Mouse (Mus musculus) limb, embryonic 10.5 days (tissue): Measurements from ENCODE around the gene Cfap73. TPM values are rescaled to one million over a fixed set of nuclear protein-coding genes. Genes with fewer than 3 reads are reported as not detected.

Source experiments
- DNase-seq: peaks from one replicate; pipeline ENCODE4 v3.0.0-alpha.2; 2017; ENCODE audit warnings: low spot score
- H3K27ac ChIP-seq: fragments of 300-500 bp; sonication (generic); 2 replicates; pipeline ENCODE4 v1.5.1; 2016; ENCODE audit warnings: mild to moderate bottlenecking
- H3K27me3 ChIP-seq: fragments of 300-500 bp; sonication (generic); 2 replicates; pipeline ENCODE4 v1.6.1; 2016; ENCODE audit warnings: low read depth, mild to moderate bottlenecking; ENCODE audit not compliant: poor library complexity, severe bottlenecking
- H3K36me3 ChIP-seq: fragments of 300-500 bp; sonication (generic); 2 replicates; pipeline ENCODE4 v1.6.1; 2016; ENCODE audit warnings: mild to moderate bottlenecking, moderate library complexity
- H3K4me1 ChIP-seq: fragments of 300-500 bp; sonication (generic); 2 replicates; pipeline ENCODE4 v1.6.1; 2016
- H3K4me3 ChIP-seq: fragments of 300-500 bp; sonication (generic); 2 replicates; pipeline ENCODE4 v1.5.1; 2016; ENCODE audit warnings: mild to moderate bottlenecking, moderate library complexity
- H3K9me3 ChIP-seq: fragments of 300-500 bp; sonication (generic); replicated peaks from 2 replicates; pipeline ENCODE4 v1.6.1; 2016; ENCODE audit warnings: mild to moderate bottlenecking
- WGBS: fragments of 180-500 bp; shearing (Covaris S2); methylation state at CpG from one replicate; pipeline ENCODE4 v1.1.7; 2016; 5-methylcytosine and 5-hydroxymethylcytosine counted together
- polyA plus RNA-seq: library from polyadenylated mRNA; unstranded; fragments of >200 nt; fragmentation: Nextera tagmentation; extraction: Ambion mirVana; gene quantifications from 2 replicates; pipeline ENCODE4 v1.2.1, GENCODE M21; 2016

Gene Cfap73
- polyA plus RNA-seq, 1 experiment from 2014 or later: not detected

DNA sequence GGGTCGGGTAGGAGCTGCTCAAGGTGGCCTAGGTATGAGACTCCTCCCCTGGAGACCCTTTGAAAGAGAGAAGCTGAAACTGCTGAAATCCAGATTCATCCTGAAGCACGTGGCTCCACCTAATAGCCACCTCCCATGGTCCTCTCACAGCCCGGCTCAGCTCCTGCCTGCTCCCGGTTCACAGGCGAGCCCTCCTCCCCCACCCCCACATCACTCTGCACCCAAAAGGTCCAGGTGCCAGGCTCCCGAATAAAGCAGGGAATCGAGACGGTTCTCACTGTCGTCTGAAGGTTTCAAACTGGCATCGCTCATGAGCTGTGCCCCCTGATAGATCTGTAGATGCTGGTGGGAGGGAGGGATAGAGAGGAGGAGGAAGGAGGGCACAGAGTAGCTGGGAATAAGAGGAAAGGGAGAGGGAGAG is 28.8 kb downstream of the Cfap73 start:
- peak overlapping the region; percentile 48 for H3K4me3 ChIP-seq
- H3K4me1 ChIP-seq: peaks cover 8% of the 10 kb centered on the region
- H3K9me3 ChIP-seq: no peaks in the 10 kb centered on the region
- H3K27me3 ChIP-seq: no peaks in the 10 kb centered on the region
- peak; percentile 58 for DNase-seq
- H3K27ac ChIP-seq: peak overlapping the region; percentile 66
- peaks cover 22% of the 10 kb centered on the region for H3K36me3 ChIP-seq
- 6% methylated on average over 10 of the region's 10 CpGs for WGBS

- 2% methylated on average over 6 of the region's 6 CpGs for WGBS
- H3K4me3 ChIP-seq: peak overlapping the region; percentile 48
- H3K9me3 ChIP-seq: no peaks in the 10 kb centered on the region
- H3K27me3 ChIP-seq: no peaks in the 10 kb centered on the region
- peak; percentile 91 for DNase-seq
- H3K4me1 ChIP-seq: peaks cover 8% of the 10 kb centered on the region
- peaks cover 18% of the 10 kb centered on the region for H3K36me3 ChIP-seq
- H3K27ac ChIP-seq: peak overlapping the region; percentile 66
These were observed 29.2 kb downstream of the Cfap73 start for GRCm38 (mm10) chr5:120604839-120605238.

GRCm38 (mm10) chr5:120603515-120603914 is 30.5 kb downstream of the Cfap73 start:
- no peak for DNase-seq
- 77% methylated on average over 7 of the region's 7 CpGs for whole genome bisulfite sequencing
- peaks cover 7% of the 10 kb centered on the region for H3K36me3 ChIP-seq

GRCm38 (mm10) chr5:120602210-120602609 is 31.8 kb downstream of the Cfap73 start:
- no peaks in the 10 kb centered on the region for H3K27me3 ChIP-seq
- WGBS: 89% methylated on average over 12 of the region's 12 CpGs
- no peaks in the 10 kb centered on the region for H3K36me3 ChIP-seq
- no peak for DNase-seq
- H3K4me1 ChIP-seq: peaks cover 8% of the 10 kb centered on the region
- H3K27ac ChIP-seq: no peak overlapping the region
- no peaks in the 10 kb centered on the region for H3K9me3 ChIP-seq
- no peak overlapping the region for H3K4me3 ChIP-seq

More at GRCm38 (mm10) chr5:120603515-120603914, 30.5 kb downstream of the Cfap73 start:
- peaks cover 8% of the 10 kb centered on the region for H3K4me1 ChIP-seq
- no peak overlapping the region for H3K4me3 ChIP-seq
- no peak overlapping the region for H3K27ac ChIP-seq
- no peaks in the 10 kb centered on the region for H3K27me3 ChIP-seq
- H3K9me3 ChIP-seq: no peaks in the 10 kb centered on the region

DNA sequence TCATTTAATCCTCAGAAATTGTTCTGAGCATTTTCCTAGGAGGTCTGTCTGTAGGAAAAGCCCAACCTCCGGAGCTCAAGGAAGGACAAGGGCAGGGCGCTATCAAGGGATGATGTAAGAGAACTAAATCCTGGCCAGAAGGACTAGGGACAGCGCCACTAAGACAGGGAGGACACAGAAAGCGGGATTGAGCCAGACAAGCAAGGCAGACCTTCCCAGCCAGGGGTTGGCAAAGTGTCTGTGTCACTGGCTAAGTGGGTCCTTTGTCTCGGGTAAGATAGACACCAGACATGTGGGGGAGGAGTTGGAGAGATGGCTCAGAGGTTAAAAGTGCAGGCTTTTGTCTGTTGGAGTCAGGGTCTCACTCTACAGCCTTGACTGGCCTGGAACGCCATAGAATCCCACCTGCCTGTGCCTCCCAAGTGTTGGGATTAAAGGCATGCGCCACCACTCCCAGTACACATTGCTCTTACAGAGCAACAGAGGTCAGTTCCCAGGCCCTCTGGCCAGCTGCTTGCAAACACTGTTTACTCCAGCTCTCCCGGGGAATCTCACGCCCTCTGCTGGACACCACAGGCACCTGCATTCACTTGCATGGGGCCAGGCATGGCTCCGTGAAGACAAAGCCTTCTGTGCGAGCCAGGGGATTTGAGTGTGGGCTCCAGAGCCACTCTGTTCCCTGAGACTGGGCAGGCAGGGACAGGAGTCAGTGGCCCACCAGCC is 32.9 kb downstream of the Cfap73 start:
- H3K9me3 ChIP-seq: no peaks in the 10 kb centered on the region
- peaks cover 8% of the 10 kb centered on the region for H3K4me1 ChIP-seq
- WGBS: 66% methylated on average over 11 of the region's 11 CpGs
- no peaks in the 10 kb centered on the region for H3K36me3 ChIP-seq
- H3K27me3 ChIP-seq: no peaks in the 10 kb centered on the region
- no peak overlapping the region for H3K4me3 ChIP-seq
- H3K27ac ChIP-seq: 0 out of 2 replicates have a peak overlapping the region, but pooled peaks have one; percentile 20
- no peak for DNase-seq

DNA sequence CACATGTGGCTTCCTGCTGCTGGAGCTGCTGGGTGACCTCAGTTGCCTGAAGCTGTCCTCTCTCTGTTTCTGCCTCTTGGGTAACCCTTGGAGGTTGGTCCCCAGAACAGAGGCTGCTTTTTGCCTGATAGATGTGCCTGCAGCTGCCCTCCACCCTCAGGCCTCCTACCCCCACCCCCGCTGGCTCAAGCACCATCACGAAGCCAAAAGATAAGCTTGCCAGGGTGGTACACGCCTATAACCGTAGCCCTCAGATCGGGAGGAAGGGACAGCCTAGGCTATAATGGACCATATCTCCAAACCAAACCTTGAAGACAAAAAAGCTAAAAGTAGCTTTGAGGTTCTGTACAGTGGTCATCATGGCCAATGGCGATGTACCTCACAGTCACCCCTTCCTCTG is 34.4 kb downstream of the Cfap73 start:
- Histone ChIP-seq H3K4me1 (no peaks in the 10 kb centered on the region; the same call in 1 of the 2 replicates), H3K4me3 (no peak overlapping the region), H3K27me3 (no peaks in the 10 kb centered on the region), H3K9me3 (no peaks in the 10 kb centered on the region), H3K27ac (no peak overlapping the region), H3K36me3 (no peaks in the 10 kb centered on the region)
- WGBS: 92% methylated on average over 6 of the region's 6 CpGs
- DNase-seq: no peak

DNA sequence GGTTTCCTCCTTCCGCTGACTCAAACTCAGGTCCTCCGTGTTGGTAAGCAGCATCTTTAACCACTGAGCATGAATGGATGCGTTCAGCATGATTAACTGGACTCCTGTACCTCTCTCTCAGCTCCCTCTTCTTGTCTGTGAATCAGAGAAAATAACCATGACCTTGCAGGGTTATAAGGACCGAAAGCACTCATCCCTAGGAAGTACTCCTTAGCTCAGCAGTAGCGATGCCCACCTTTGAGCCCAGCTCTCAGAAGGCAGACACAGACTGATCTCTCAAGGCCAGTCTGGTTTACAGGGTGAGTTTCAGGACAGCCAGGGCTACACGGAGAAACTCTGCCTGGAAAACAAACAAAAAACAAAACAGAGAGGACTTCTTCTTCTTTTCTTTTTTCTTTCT is 39.5 kb downstream of the Cfap73 start:
- no peaks in the 10 kb centered on the region for H3K27me3 ChIP-seq
- H3K36me3 ChIP-seq: no peaks in the 10 kb centered on the region
- no peaks in the 10 kb centered on the region for H3K9me3 ChIP-seq
- H3K27ac ChIP-seq: no peak overlapping the region
- WGBS: 84% methylated on average over 6 of the region's 6 CpGs
- H3K4me1 ChIP-seq: no peaks in the 10 kb centered on the region
- H3K4me3 ChIP-seq: no peak overlapping the region
- no peak for DNase-seq

DNA sequence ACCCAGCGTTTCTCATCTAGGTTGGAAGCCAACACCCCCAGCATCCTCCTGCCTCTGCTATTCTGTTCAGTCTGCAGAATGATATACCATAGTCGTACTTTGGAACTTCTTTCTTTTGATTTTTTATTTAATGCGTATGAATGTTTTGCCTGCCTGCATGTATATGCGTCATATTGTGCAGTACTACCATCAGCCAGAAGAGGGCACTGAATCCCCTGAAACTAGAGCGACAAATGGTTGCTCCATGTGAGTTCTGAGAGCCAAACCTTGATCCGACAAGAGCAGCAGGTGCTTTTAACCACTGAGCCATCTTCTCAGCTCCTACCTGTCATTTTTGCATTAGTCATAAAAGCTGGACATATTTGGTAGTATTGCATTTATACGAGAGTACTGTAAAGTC is 41.9 kb downstream of the Cfap73 start:
- Histone ChIP-seq H3K4me1 (peaks cover 19% of the 10 kb centered on the region), H3K36me3 (no peaks in the 10 kb centered on the region), H3K4me3 (no peak overlapping the region), H3K9me3 (no peaks in the 10 kb centered on the region), H3K27ac (no peak overlapping the region), H3K27me3 (0 out of 2 replicates have a peak, but pooled peaks cover 1% of the 10 kb centered on the region)
- DNase-seq: no peak
- WGBS: 72% methylated on average over 7 of the region's 7 CpGs

- WGBS: 73% methylated on average over 16 of the region's 16 CpGs
These were observed 43.6 kb downstream of the Cfap73 start for GRCm38 (mm10) chr5:120590356-120591010.

GRCm38 (mm10) chr5:120588569-120589094 is 45.4 kb downstream of the Cfap73 start, which contains the start of the genes Tpcn1 and Iqcd:
Gene Tpcn1 (minus strand): TSS chr5:120588673.
Gene Iqcd (plus strand): TSS chr5:120589016.
- 0% methylated on average over 35 of the region's 35 CpGs for WGBS
- peaks cover 13% of the 10 kb centered on the region for H3K36me3 ChIP-seq
- peaks cover 39% of the 10 kb centered on the region for H3K4me1 ChIP-seq
- peak within 1 kb of the TSS; percentile 87 for H3K27ac ChIP-seq
- H3K9me3 ChIP-seq: no peaks in the 10 kb centered on the region
- peak; percentile 98 for DNase-seq
- 0 out of 2 replicates have a peak, but pooled peaks cover 8% of the 10 kb centered on the region for H3K27me3 ChIP-seq
- peak within 1 kb of the TSS; percentile 84 for H3K4me3 ChIP-seq

More at GRCm38 (mm10) chr5:120590356-120591010, 43.6 kb downstream of the Cfap73 start:
- Histone ChIP-seq H3K9me3 (no peaks in the 10 kb centered on the region), H3K4me1 (peaks cover 30% of the 10 kb centered on the region), H3K27me3 (0 out of 2 replicates have a peak, but pooled peaks cover 8% of the 10 kb centered on the region), H3K27ac (no peak overlapping the region), H3K4me3 (no peak overlapping the region), H3K36me3 (no peaks in the 10 kb centered on the region)
- DNase-seq: no peak

DNA sequence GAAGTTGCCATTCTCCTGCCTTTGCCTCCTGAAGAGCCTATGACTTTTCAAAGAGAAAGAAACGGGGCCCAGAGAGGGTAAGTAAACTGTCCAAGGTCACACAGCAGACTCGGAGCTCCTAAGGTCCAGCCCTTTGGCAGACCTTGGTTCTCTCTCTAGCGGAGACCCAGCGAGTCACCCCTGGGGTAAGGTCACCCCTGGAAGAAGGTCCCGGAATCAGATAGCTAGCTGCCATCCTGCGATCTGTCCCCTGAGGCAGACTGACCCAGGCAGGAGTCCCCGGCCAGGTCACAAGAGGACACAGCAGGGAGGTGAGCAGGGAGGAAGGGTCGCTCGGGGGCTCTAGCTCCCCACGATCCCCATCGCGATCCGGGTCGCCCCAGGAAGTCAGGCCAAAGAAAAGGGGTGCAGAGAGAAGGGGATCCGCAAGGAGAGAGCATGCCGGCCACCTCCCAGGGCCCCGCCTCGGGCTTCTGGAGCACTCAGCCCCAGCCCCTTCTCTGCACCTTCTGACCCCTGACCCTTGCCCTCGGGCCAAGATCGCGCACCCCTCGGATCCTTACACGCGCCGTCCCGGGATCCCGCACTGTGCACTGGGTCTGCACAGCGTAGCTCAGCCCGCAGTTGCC is 46.0 kb downstream of the Cfap73 start:
- Histone ChIP-seq H3K4me3 (peak overlapping the region; percentile 84), H3K27me3 (0 out of 2 replicates have a peak, but pooled peaks cover 8% of the 10 kb centered on the region), H3K36me3 (peaks cover 19% of the 10 kb centered on the region), H3K4me1 (peaks cover 39% of the 10 kb centered on the region), H3K27ac (peak overlapping the region; percentile 87), H3K9me3 (no peaks in the 10 kb centered on the region)
- WGBS: 1% methylated on average over 25 of the region's 29 CpGs
- DNase-seq: no peak

- DNase-seq: no peak
- Histone ChIP-seq H3K27me3 (0 out of 2 replicates have a peak, but pooled peaks cover 8% of the 10 kb centered on the region), H3K9me3 (no peaks in the 10 kb centered on the region), H3K36me3 (peaks cover 23% of the 10 kb centered on the region), H3K4me3 (peak overlapping the region; percentile 84), H3K4me1 (peaks cover 39% of the 10 kb centered on the region), H3K27ac (peak overlapping the region; percentile 87; the same call in 1 of the 2 replicates)
- 31% methylated on average over 9 of the region's 9 CpGs for WGBS
These were observed 46.5 kb downstream of the Cfap73 start for GRCm38 (mm10) chr5:120587616-120587926.
